Mouse (Mus musculus) urinary bladder, adult 2 months (tissue): ENCODE data around the gene Tm9sf3. TPM values are rescaled to one million over a fixed set of nuclear protein-coding genes. Genes with fewer than 3 reads are reported as not detected.

Source experiments
- DNase-seq: peaks from one replicate; pipeline ENCODE4 v3.0.0; 2022; ENCODE audit warnings: low spot score
- polyA plus RNA-seq: library from polyadenylated mRNA; depleted of rRNA; stranded (reverse); fragments of >200 nt; gene quantifications from 2 replicates; pipeline ENCODE4 v1.2.3, GENCODE M21; 2012; rRNA removed

Gene Tm9sf3
- polyA plus RNA-seq, 1 experiment = 130 TPM

DNA sequence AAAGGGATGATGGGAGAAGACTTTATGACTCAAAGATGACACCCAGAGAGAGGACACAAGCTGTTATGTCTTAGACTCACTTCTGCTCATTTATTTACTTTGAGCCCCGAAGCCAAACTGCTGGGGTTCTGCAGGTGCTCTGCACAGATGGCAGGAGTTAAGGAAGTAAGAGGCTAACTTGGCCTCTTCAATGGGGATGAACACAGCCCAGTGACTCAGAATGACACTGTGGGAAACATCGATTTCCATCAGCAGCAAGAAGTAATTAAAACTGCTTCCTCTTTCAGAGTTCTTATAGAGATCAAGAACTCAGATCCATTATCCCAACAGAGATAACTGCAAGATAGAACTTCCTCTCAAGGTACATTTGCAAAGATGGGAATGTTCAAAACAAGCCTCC, 86.9 kb downstream of the Tm9sf3 start:
- no peak for DNase-seq

DNA sequence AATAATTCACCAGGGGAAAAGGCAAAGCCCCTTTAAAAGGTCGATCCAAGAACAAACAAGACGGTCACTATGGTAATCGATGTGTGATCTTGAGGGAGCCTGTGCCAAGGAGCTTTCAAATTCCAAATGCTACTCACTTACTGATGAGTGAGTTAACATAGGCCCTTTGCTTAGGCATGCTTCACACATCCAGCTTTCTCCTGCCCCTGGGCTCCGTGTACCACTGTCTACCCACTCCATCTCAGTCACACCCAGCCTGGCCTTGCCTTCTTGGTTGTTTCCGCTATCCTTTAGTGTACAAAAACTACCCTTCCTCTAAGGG, 97.9 kb downstream of the Tm9sf3 start:
- no peak for DNase-seq

DNA sequence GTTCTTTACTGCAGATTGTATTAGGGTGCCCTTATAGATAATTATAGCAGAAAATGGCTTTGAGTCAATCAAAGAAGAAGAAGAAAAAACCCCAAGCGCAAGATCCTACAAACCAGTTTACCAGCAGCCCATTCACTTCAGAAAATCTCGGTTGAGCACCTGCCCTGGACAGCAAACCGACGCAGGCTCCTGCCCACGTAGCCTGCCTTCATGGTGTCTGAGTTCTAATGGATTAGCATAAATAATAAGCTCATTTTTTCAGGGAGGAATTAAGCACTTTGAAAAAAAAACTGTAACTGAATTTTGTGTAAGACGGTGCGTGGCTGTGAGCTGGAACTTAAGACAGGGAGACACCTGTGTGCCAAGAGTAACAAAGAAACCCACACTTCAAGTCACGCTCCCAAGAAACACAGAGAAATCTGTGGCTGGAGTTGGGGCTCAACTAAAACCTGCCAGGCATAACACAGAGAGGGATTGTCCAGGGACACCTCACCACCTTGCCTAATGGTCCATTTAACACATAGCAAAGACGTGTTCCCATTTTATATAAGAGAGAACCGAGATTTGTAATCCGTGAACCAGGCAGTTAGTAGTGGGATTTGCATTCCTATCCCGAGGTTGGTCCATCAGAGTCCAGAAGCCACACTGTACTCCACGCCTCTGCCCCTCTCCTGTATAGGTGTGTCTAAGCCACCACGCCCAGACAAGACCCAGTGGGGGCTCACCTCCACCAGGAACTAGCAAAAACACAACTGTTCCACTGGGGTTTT, 98.5 kb downstream of the Tm9sf3 start:
- no peak for DNase-seq

DNA sequence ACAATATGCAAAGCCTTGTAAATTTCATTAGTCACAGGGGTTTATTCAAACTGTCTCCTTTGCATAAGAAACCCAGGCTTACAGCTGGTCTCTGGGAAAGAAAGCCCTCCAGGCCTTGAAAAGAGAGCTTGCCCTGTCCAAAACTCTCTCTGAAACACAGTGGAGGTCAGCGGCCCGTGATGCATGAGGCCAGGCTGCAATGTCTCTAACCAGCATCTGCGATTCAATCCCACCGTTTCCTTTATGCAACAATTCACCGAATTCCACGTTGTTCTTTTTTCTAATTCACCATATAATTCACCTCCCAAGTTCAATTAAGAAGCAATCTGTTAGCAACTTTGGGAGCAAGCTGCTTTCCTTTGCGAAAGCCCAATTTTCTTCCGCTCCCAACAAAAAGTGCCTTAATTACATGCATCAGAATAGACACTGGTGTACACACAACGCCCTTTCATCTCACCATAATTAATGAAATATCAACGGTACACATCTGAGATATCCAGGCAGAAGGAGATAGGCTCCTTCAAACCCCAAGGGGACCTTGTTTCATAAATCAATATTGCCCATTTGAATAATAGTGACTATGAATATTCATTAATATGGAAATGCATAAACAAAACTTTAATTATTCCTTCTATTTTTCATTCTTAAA, 99.2 kb downstream of the Tm9sf3 start:
- no peak for DNase-seq

Other genes starting within 250 kb of the Tm9sf3 start
- gene Dntt, start 234.7 kb downstream of the Tm9sf3 start, polyA plus RNA-seq = 0.03 and 0.06 TPM in 2 replicates
- gene Opalin, start 186.9 kb downstream of the Tm9sf3 start, polyA plus RNA-seq = not detected in 2 replicates
- gene Tll2, start 57.2 kb downstream of the Tm9sf3 start, polyA plus RNA-seq = 0.09 and 0.18 TPM in 2 replicates
- 4.0 and 4.5 TPM in 2 replicates for gene Pik3ap1, start 121.1 kb upstream of the Tm9sf3 start, polyA plus RNA-seq
- gene Lcor, start 218.6 kb upstream of the Tm9sf3 start, polyA plus RNA-seq = 1.3 and 2.5 TPM in 2 replicates